Mouse (Mus musculus) kidney, embryonic 15.5 days (tissue): ENCODE results near the gene Oxct1. TPM values are rescaled to one million over a fixed set of nuclear protein-coding genes. Genes with fewer than 3 reads are reported as not detected.

Experiments used
- ATAC-seq: fragments of 200-750 bp; cut with Nextera tagmentation; replicated peaks from 2 replicates; pipeline ENCODE4 v1.8.0; 2017; ENCODE audit warnings: moderate TSS enrichment; ENCODE audit not compliant: low FRiP score
- H3K27ac ChIP-seq: fragments of 300-500 bp; sonication (generic); 2 replicates; pipeline ENCODE4 v1.5.1; 2015; ENCODE audit warnings: mild to moderate bottlenecking, inconsistent platforms
- H3K27me3 ChIP-seq: fragments of 300-500 bp; sonication (generic); 2 replicates; pipeline ENCODE4 v1.6.1; 2015; ENCODE audit warnings: inconsistent platforms
- H3K36me3 ChIP-seq: fragments of 300-500 bp; sonication (generic); 2 replicates; pipeline ENCODE4 v1.6.1; 2015; ENCODE audit warnings: inconsistent platforms
- H3K4me1 ChIP-seq: fragments of 300-500 bp; sonication (generic); 2 replicates; pipeline ENCODE4 v1.6.1; 2015; ENCODE audit warnings: inconsistent platforms
- H3K4me2 ChIP-seq: fragments of 300-500 bp; sonication (generic); 2 replicates; pipeline ENCODE4 v1.6.1; 2015; ENCODE audit warnings: moderate library complexity, mild to moderate bottlenecking, inconsistent platforms
- H3K4me3 ChIP-seq: fragments of 300-500 bp; sonication (generic); replicated peaks from 2 replicates; pipeline ENCODE4 v1.5.1; 2015; ENCODE audit warnings: mild to moderate bottlenecking, inconsistent platforms
- H3K9ac ChIP-seq: fragments of 300-500 bp; sonication (generic); 2 replicates; pipeline ENCODE4 v1.6.1; 2015; ENCODE audit warnings: mild to moderate bottlenecking, inconsistent platforms
- H3K9me3 ChIP-seq: fragments of 300-500 bp; sonication (generic); replicated peaks from 2 replicates; pipeline ENCODE4 v1.6.1; 2016; ENCODE audit warnings: inconsistent platforms
- WGBS: fragments of 180-500 bp; shearing (Covaris S2); methylation state at CpG from one replicate; pipeline ENCODE4 v1.1.7; 2015; ENCODE audit warnings: mixed read lengths; 5-methylcytosine and 5-hydroxymethylcytosine counted together
- polyA plus RNA-seq: library from polyadenylated mRNA; unstranded; fragments of >200 nt; fragmentation: Nextera tagmentation; extraction: Ambion mirVana; gene quantifications from 2 replicates; pipeline ENCODE4 v1.2.1, GENCODE M21; 2015

The Oxct1 gene
- polyA plus RNA-seq, 1 experiment from 2014 or later, result 296 TPM

GRCm38 (mm10) chr15:4147700-4148099, 121.5 kb downstream of the Oxct1 start:
- Histone ChIP-seq H3K27ac (no peak overlapping the region), H3K4me3 (no peak overlapping the region), H3K9ac (no peak overlapping the region), H3K4me1 (no peaks in the 10 kb centered on the region), H3K9me3 (no peaks in the 10 kb centered on the region), H3K4me2 (no peak overlapping the region), H3K36me3 (peaks cover 34% of the 10 kb centered on the region), H3K27me3 (no peaks in the 10 kb centered on the region)
- ATAC-seq, result no peak
- WGBS, result 84% methylated on average over 2 of the region's 2 CpGs

GRCm38 (mm10) chr15:4148649-4149389, 122.6 kb downstream of the Oxct1 start:
- H3K9ac ChIP-seq, result no peak overlapping the region
- H3K27ac ChIP-seq, result no peak overlapping the region
- H3K4me3 ChIP-seq, result no peak overlapping the region
- no peaks in the 10 kb centered on the region for H3K4me1 ChIP-seq
- no peak overlapping the region for H3K4me2 ChIP-seq
- 95% methylated on average over 8 of the region's 8 CpGs for WGBS
- no peaks in the 10 kb centered on the region for H3K27me3 ChIP-seq
- H3K36me3 ChIP-seq, result peaks cover 40% of the 10 kb centered on the region
- no peak for ATAC-seq
- H3K9me3 ChIP-seq, result no peaks in the 10 kb centered on the region

DNA sequence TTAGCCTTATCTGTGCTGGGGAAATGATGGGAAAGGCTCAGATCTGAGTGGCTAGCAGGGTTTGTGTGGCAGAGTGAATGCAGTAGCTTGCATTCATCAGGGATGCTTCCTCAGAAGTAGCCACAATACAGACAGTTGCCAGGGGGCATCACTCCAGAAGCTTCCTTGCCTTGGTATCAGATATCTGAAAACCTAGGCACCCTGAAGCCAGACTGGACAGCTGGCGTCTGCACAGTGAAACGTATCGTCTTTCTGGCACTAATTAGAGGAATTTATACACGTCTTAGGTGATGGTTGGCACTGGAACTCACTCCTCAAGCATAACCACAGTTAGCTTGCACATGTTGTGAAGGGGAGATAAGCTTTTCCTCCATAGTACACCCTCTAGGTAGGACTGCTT, 128.5 kb downstream of the Oxct1 start:
- H3K36me3 ChIP-seq, result peaks cover 28% of the 10 kb centered on the region
- no peak overlapping the region for H3K27ac ChIP-seq
- no peak overlapping the region for H3K9ac ChIP-seq
- ATAC-seq, result no peak
- H3K4me2 ChIP-seq, result no peak overlapping the region
- no peaks in the 10 kb centered on the region for H3K9me3 ChIP-seq
- H3K4me1 ChIP-seq, result no peaks in the 10 kb centered on the region
- H3K4me3 ChIP-seq, result no peak overlapping the region
- no peaks in the 10 kb centered on the region for H3K27me3 ChIP-seq
- 66% methylated on average over 4 of the region's 4 CpGs for WGBS

DNA sequence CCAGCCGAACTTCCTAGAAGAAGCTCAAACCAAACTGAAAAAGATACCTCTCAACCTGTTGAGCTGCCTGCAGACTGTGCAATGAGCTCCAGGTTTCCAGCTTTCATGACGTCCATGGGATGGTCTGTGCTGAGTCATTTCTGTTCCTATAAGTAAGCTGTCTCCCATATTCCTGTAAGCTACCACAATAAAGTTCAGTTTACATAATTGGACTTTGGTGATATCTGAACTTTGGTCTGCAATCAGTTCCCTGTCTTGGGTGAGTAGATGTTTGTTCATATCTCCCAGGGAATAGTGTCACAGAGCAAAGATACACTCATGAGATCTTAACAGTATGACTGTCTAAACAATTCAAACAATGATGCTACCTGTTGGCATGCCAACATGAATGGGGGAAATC, 141.8 kb downstream of the Oxct1 start:
- Histone ChIP-seq H3K36me3 (no peaks in the 10 kb centered on the region), H3K9me3 (no peaks in the 10 kb centered on the region), H3K4me2 (no peak overlapping the region), H3K9ac (no peak overlapping the region), H3K4me3 (no peak overlapping the region), H3K4me1 (no peaks in the 10 kb centered on the region), H3K27ac (no peak overlapping the region), H3K27me3 (no peaks in the 10 kb centered on the region)
- no peak for ATAC-seq
- WGBS, result 71% methylated on average over 2 of the region's 2 CpGs

DNA sequence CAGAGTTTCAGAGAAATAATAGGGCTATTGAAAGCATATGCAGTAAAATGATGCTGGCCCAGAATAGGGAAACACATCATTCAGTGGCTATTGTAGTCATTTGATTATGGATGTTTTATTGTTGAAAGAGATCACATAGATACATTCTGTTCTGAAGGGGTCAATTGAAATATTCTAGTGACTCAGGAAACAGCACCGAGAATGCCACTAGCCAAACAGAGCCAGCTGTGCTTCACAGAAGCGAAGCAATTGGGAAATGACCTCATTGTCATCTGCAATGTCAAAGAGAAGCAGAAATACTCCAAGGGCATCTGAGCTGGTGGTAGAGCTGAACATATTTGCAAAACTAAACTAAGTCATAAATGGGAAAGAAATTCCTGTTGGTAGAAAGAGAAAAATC, 145.4 kb downstream of the Oxct1 start:
- Histone ChIP-seq H3K4me3 (no peak overlapping the region), H3K9ac (no peak overlapping the region), H3K27me3 (no peaks in the 10 kb centered on the region), H3K9me3 (no peaks in the 10 kb centered on the region), H3K27ac (no peak overlapping the region), H3K36me3 (no peaks in the 10 kb centered on the region), H3K4me1 (no peaks in the 10 kb centered on the region), H3K4me2 (no peak overlapping the region)
- ATAC-seq, result no peak
- WGBS, result 77% methylated on average over 2 of the region's 2 CpGs

DNA sequence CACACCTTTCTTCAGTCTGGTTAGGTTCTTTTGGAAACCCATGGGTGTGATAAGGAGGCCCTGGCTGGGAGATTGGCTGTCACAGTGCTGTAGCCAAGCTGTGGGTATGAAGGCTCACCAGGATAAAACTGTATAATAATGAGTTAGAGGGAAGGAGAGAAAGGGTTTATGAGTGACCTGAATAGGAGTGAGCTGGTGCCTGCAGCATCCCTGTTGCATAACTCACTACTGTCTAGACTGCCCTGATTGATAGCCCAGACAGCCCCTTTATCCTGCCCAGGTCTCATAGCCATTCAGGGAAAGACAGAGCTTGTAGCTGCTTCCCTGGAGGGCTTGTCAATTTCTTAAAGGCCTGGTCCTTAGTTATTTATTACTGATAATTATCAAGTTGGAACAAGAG, 171.7 kb downstream of the Oxct1 start:
- Histone ChIP-seq H3K27ac (no peak overlapping the region), H3K36me3 (no peaks in the 10 kb centered on the region), H3K9me3 (no peaks in the 10 kb centered on the region), H3K4me3 (no peak overlapping the region), H3K4me2 (no peak overlapping the region), H3K4me1 (no peaks in the 10 kb centered on the region), H3K9ac (no peak overlapping the region), H3K27me3 (no peaks in the 10 kb centered on the region)
- no peak for ATAC-seq

Other genes with a start within 250 kb of the Oxct1 start
- 10.9 and 11.7 TPM in 2 replicates for gene Fbxo4, start 46.8 kb upstream of the Oxct1 start, polyA plus RNA-seq
- gene AW549877, start 30.6 kb upstream of the Oxct1 start, polyA plus RNA-seq, result 37.0 and 38.6 TPM in 2 replicates